Mouse (Mus musculus): ENCODE results near the gene Tgfa. TPM values are rescaled to one million over a fixed set of nuclear protein-coding genes. Genes with fewer than 3 reads are reported as not detected.

The Tgfa gene
- polyA plus RNA-seq, 1 experiment from 2014 or later, result 4.6 TPM

DNA sequence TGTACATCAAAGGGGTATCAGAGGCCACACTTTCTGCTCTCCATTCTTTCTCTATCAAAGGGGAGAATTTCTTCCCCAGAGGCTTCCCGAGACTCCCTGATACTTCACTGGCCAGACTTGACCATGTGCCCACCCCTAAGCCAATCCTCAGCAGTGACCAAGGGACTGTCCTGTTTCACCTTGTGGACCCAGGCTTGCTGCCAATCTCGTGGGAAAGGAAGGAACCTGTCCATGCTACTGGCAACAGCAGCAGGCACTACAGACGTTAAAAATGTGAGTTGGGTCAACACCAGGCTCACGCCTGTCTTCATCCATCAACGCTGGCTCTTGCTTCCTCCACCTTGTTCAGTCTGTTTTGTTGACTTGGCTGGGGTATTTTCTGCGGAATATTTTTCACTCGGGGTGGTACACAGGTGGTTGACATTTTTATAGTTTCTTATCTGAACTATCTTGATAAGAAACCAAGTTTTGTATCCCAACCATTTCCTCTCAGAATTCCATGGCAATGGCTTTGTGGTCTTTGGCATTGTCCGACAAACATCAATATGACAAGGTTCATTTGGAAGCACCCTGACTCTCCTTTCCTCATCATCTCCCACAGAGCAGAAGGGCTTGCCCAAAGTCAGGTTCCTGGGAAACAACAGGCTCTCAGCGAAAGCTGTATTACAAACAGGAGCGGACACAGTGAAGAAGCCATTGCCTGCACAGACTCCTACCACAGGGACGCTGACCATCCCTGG lies 6.1 kb upstream of the Tgfa start:
- Histone ChIP-seq H3K4me2 (no peak overlapping the region), H3K36me3 (no peaks in the 10 kb centered on the region), H3K27me3 (replicated peaks) (0 out of 2 replicates have a peak, but pooled peaks cover 10% of the 10 kb centered on the region), H3K4me1 (replicated peaks) (no peaks in the 10 kb centered on the region), H3K27ac (ENCODE audit: poor library complexity, severe bottlenecking) (no peak overlapping the region), H3K9me3 (replicated peaks) (peaks cover 3% of the 10 kb centered on the region; the same call in 1 of the 2 replicates), H3K4me3 (no peak overlapping the region), H3K9ac (no peak overlapping the region)
- no peak for ATAC-seq (ENCODE audit: insufficient number of reproducible peaks, low FRiP score)
- WGBS, result 67% methylated on average over 11 of the region's 11 CpGs

DNA sequence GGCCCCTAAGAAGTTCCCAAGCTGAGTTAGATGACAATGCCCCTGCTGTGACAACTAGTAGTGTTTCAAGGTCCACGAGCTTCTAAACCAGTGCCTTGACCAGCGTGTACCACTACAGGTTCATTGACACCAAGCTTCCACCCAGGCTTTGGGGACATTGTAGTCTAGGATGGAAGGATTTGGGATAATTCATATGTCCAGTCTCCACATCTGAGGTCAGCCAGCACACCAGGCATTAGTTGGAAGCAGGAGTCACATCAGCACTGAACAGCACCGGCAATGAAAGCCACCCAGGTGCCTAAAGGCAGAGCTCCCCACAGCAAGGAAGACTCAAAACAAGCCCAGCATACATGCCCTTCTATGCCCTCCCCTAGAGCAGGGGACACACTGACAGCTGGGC lies 4.4 kb upstream of the Tgfa start:
- Histone ChIP-seq H3K4me2 (no peak overlapping the region), H3K9ac (no peak overlapping the region), H3K27me3 (replicated peaks) (0 out of 2 replicates have a peak, but pooled peaks cover 10% of the 10 kb centered on the region), H3K9me3 (replicated peaks) (peaks cover 3% of the 10 kb centered on the region; the same call in 1 of the 2 replicates), H3K4me3 (no peak overlapping the region), H3K36me3 (no peaks in the 10 kb centered on the region), H3K4me1 (replicated peaks) (peaks cover under 1% of the 10 kb centered on the region; the same call in 1 of the 2 replicates), H3K27ac (ENCODE audit: poor library complexity, severe bottlenecking) (no peak overlapping the region)
- 89% methylated on average over 3 of the region's 3 CpGs for WGBS
- no peak for ATAC-seq (ENCODE audit: insufficient number of reproducible peaks, low FRiP score)

GRCm38 (mm10) chr6:86192978-86193377 lies 2.0 kb upstream of the Tgfa start:
- no peaks in the 10 kb centered on the region for H3K36me3 ChIP-seq
- no peak overlapping the region for H3K9ac ChIP-seq
- peaks cover 25% of the 10 kb centered on the region for H3K27me3 ChIP-seq (replicated peaks)
- no peak overlapping the region for H3K4me3 ChIP-seq
- peaks cover 7% of the 10 kb centered on the region; the same call in 1 of the 2 replicates for H3K4me1 ChIP-seq (replicated peaks)
- 66% methylated on average over 3 of the region's 3 CpGs for WGBS
- H3K27ac ChIP-seq (ENCODE audit: poor library complexity, severe bottlenecking), result no peak overlapping the region
- no peaks in the 10 kb centered on the region for H3K9me3 ChIP-seq (replicated peaks)
- ATAC-seq (ENCODE audit: insufficient number of reproducible peaks, low FRiP score), result no peak
- H3K4me2 ChIP-seq, result no peak overlapping the region

DNA sequence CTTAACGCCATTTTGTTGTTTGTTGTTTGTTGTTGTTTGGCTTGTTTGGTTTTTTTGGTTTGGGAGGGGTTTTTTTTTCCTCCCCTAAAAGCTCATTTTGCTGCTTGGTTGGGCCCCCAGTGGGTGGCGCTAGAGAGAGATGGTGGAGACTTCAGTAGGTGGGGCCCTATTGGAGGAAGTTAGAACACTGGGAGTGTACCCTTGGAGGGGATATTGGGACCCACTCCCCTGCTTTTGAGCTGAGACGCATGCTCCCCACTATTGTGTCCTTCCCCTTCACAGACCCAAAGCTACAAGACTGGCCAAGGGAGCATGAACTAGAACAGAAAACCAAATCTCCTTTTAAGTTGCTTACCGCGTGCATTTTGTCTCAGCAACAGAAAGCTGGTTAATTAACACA lies 1.1 kb upstream of the Tgfa start:
- Histone ChIP-seq H3K9me3 (replicated peaks) (no peaks in the 10 kb centered on the region), H3K9ac (no peak overlapping the region), H3K4me1 (replicated peaks) (peaks cover 7% of the 10 kb centered on the region; the same call in 1 of the 2 replicates), H3K36me3 (no peaks in the 10 kb centered on the region), H3K27me3 (replicated peaks) (peaks cover 31% of the 10 kb centered on the region), H3K27ac (ENCODE audit: poor library complexity, severe bottlenecking) (no peak overlapping the region), H3K4me3 (no peak overlapping the region), H3K4me2 (no peak overlapping the region)
- ATAC-seq (ENCODE audit: insufficient number of reproducible peaks, low FRiP score), result no peak
- 45% methylated on average over 5 of the region's 5 CpGs for WGBS

- Histone ChIP-seq H3K9me3 (replicated peaks) (no peaks in the 10 kb centered on the region), H3K27ac (ENCODE audit: poor library complexity, severe bottlenecking) (no peak overlapping the region), H3K4me2 (peak overlapping the region; percentile 96), H3K27me3 (replicated peaks) (peaks cover 31% of the 10 kb centered on the region), H3K4me1 (replicated peaks) (peaks cover 13% of the 10 kb centered on the region), H3K9ac (0 out of 2 replicates have a peak overlapping the region, but pooled peaks have one; percentile 16), H3K4me3 (peak overlapping the region; percentile 71), H3K36me3 (no peaks in the 10 kb centered on the region)
- WGBS, result 8% methylated on average over 14 of the region's 14 CpGs
- ATAC-seq (ENCODE audit: insufficient number of reproducible peaks, low FRiP score), result no peak
These were observed 1.0 kb downstream of the Tgfa start for GRCm38 (mm10) chr6:86196034-86196433.

GRCm38 (mm10) chr6:86197150-86197862 lies 2.3 kb downstream of the Tgfa start:
- no peak for ATAC-seq (ENCODE audit: insufficient number of reproducible peaks, low FRiP score)
- no peaks in the 10 kb centered on the region for H3K9me3 ChIP-seq (replicated peaks)
- no peak overlapping the region for H3K4me2 ChIP-seq
- H3K4me3 ChIP-seq, result no peak overlapping the region
- no peak overlapping the region for H3K27ac ChIP-seq (ENCODE audit: poor library complexity, severe bottlenecking)
- H3K9ac ChIP-seq, result no peak overlapping the region
- H3K27me3 ChIP-seq (replicated peaks), result peaks cover 30% of the 10 kb centered on the region
- H3K36me3 ChIP-seq, result no peaks in the 10 kb centered on the region
- WGBS, result 29% methylated on average over 11 of the region's 11 CpGs
- peaks cover 16% of the 10 kb centered on the region for H3K4me1 ChIP-seq (replicated peaks)

DNA sequence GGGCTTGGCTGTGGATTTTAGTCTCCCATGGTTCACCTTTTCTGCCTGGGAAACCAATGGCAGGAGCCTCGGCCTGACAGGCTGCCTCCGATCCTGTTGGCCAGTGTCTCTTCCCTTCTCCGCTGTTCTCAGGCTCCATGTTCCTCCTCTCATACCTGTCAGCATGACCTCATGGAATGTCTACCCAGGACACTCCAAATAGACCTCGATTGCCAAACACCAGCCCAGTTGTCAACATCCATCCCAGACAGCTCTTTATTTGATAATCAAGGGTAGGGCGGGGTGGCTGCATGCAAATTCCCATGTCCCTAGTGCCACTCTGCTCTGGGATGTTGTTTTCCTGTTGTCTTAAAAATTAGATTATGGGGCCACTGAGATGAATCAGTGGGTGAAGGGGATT lies 5.9 kb downstream of the Tgfa start:
- H3K27ac ChIP-seq (ENCODE audit: poor library complexity, severe bottlenecking), result peak overlapping the region; percentile 22; the same call in 1 of the 2 replicates
- ATAC-seq (ENCODE audit: insufficient number of reproducible peaks, low FRiP score), result 0 out of 2 replicates have a peak, but pooled peaks have one; percentile 29
- H3K9me3 ChIP-seq (replicated peaks), result peaks cover 6% of the 10 kb centered on the region; the same call in 1 of the 2 replicates
- no peak overlapping the region for H3K4me2 ChIP-seq
- H3K9ac ChIP-seq, result no peak overlapping the region
- peaks cover 25% of the 10 kb centered on the region for H3K27me3 ChIP-seq (replicated peaks)
- H3K4me3 ChIP-seq, result no peak overlapping the region
- 41% methylated on average over 5 of the region's 5 CpGs for WGBS
- peaks cover 13% of the 10 kb centered on the region for H3K4me1 ChIP-seq (replicated peaks)
- no peaks in the 10 kb centered on the region for H3K36me3 ChIP-seq

GRCm38 (mm10) chr6:86203101-86203500 lies 8.1 kb downstream of the Tgfa start:
- H3K36me3 ChIP-seq, result no peaks in the 10 kb centered on the region
- no peak overlapping the region for H3K27ac ChIP-seq (ENCODE audit: poor library complexity, severe bottlenecking)
- H3K4me2 ChIP-seq, result no peak overlapping the region
- no peak overlapping the region for H3K4me3 ChIP-seq
- WGBS, result 70% methylated on average over 7 of the region's 7 CpGs
- no peak overlapping the region for H3K9ac ChIP-seq
- ATAC-seq (ENCODE audit: insufficient number of reproducible peaks, low FRiP score), result no peak
- peaks cover 9% of the 10 kb centered on the region for H3K27me3 ChIP-seq (replicated peaks)
- H3K9me3 ChIP-seq (replicated peaks), result peaks cover 6% of the 10 kb centered on the region; the same call in 1 of the 2 replicates
- H3K4me1 ChIP-seq (replicated peaks), result peaks cover 9% of the 10 kb centered on the region

GRCm38 (mm10) chr6:86206014-86206413 lies 11.0 kb downstream of the Tgfa start:
- Histone ChIP-seq H3K4me2 (no peak overlapping the region), H3K4me1 (replicated peaks) (peaks cover 17% of the 10 kb centered on the region), H3K4me3 (no peak overlapping the region), H3K9ac (no peak overlapping the region), H3K9me3 (replicated peaks) (peaks cover 6% of the 10 kb centered on the region; the same call in 1 of the 2 replicates), H3K27ac (ENCODE audit: poor library complexity, severe bottlenecking) (no peak overlapping the region), H3K27me3 (replicated peaks) (no peaks in the 10 kb centered on the region), H3K36me3 (no peaks in the 10 kb centered on the region)
- 78% methylated on average over 6 of the region's 6 CpGs for WGBS
- ATAC-seq (ENCODE audit: insufficient number of reproducible peaks, low FRiP score), result no peak

DNA sequence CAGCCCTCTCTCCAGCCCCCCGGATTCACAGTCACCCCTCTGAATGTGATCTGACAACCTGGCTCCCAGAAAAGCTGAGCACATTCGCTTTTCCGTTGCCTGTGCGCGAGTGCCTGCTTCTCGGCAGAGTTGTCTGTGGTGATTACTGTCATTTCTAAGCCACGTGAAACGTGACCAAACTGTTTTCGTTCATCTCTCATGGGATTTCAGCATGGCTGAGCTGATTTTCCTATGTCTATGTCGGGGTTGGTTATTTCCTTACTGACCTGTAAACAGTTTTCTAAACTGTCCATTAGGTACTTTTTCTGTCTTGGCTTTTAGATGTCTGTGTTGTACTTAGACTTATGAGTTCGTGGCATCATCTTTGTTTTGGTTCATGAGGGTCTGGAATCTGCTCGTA lies 12.0 kb downstream of the Tgfa start:
- Histone ChIP-seq H3K4me3 (no peak overlapping the region), H3K9me3 (replicated peaks) (peaks cover 6% of the 10 kb centered on the region; the same call in 1 of the 2 replicates), H3K36me3 (no peaks in the 10 kb centered on the region), H3K27ac (ENCODE audit: poor library complexity, severe bottlenecking) (no peak overlapping the region), H3K27me3 (replicated peaks) (no peaks in the 10 kb centered on the region), H3K4me2 (no peak overlapping the region), H3K4me1 (replicated peaks) (peaks cover 13% of the 10 kb centered on the region), H3K9ac (no peak overlapping the region)
- 82% methylated on average over 12 of the region's 12 CpGs for WGBS
- no peak for ATAC-seq (ENCODE audit: insufficient number of reproducible peaks, low FRiP score)
